Mouse (Mus musculus): ENCODE data around the gene Slf2. TPM values are rescaled to one million over a fixed set of nuclear protein-coding genes. Genes with fewer than 3 reads are reported as not detected.

Gene Slf2
- polyA plus RNA-seq, 1 experiment: 6.6 TPM

- H3K4me2 ChIP-seq (ENCODE audit: low read depth): peak overlapping the region; percentile 75
- no peak overlapping the region for H3K4me3 ChIP-seq
Observed at GRCm38 (mm10) chr19:44899947-44900773, 30.8 kb upstream of the Slf2 start.

GRCm38 (mm10) chr19:44901047-44901446, 29.9 kb upstream of the Slf2 start:
- no peak overlapping the region for H3ac ChIP-seq (ENCODE audit: control insufficient read depth, insufficient read length)
- no peak overlapping the region for H3K4me3 ChIP-seq
- no peaks in the 10 kb centered on the region for H3K27me3 ChIP-seq (ENCODE audit: control insufficient read depth, insufficient read depth, insufficient read length)
- no peaks in the 10 kb centered on the region for H3K79me2 ChIP-seq (ENCODE audit: control insufficient read depth, insufficient read depth)
- H3K36me3 ChIP-seq (ENCODE audit: control insufficient read depth, insufficient read depth): no peaks in the 10 kb centered on the region
- no peak overlapping the region for H3K4me2 ChIP-seq (ENCODE audit: low read depth)
- TF ChIP-seq REST (IDR thresholded peaks at IDR 0.05; ENCODE audit: insufficient read depth, insufficient read length) (no peak), POLR2A (IDR thresholded peaks at IDR 0.05; ENCODE audit: insufficient read length, low read depth) (no peak), POLR2AphosphoS2 (IDR thresholded peaks at IDR 0.05; ENCODE audit: insufficient read length, low read depth) (no peak), TCF3 (IDR thresholded peaks at IDR 0.05; ENCODE audit: insufficient read length, low read depth) (no peak)

More at GRCm38 (mm10) chr19:44899947-44900773, 30.8 kb upstream of the Slf2 start:
- no peak for TF ChIP-seq E2F4 (IDR thresholded peaks at IDR 0.05; ENCODE audit: insufficient read depth)
- no peak for TF ChIP-seq REST (IDR thresholded peaks at IDR 0.05; ENCODE audit: insufficient read depth, insufficient read length)
- Histone ChIP-seq H3ac (ENCODE audit: control insufficient read depth, insufficient read length) (no peak overlapping the region), H3K36me3 (ENCODE audit: control insufficient read depth, insufficient read depth) (no peaks in the 10 kb centered on the region), H3K79me2 (ENCODE audit: control insufficient read depth, insufficient read depth) (no peaks in the 10 kb centered on the region), H3K27me3 (ENCODE audit: control insufficient read depth, insufficient read depth, insufficient read length) (no peaks in the 10 kb centered on the region)

- H3K27me3 ChIP-seq (ENCODE audit: control insufficient read depth, insufficient read depth, insufficient read length): no peaks in the 10 kb centered on the region
- no peaks in the 10 kb centered on the region for H3K36me3 ChIP-seq (ENCODE audit: control insufficient read depth, insufficient read depth)
- no peak overlapping the region for H3K4me3 ChIP-seq
- peak in 1 of 3 experiments; percentile 18 for TF ChIP-seq MYOD1 (IDR thresholded peaks at IDR 0.05; ENCODE audit: control insufficient read depth in 1 of 3, insufficient read length in 2 of 3, low read depth in 2 of 3)
- TF ChIP-seq USF1 (IDR thresholded peaks at IDR 0.05; ENCODE audit: low read depth): no peak
- no peak for TF ChIP-seq REST (IDR thresholded peaks at IDR 0.05; ENCODE audit: insufficient read depth, insufficient read length)
- peak in 1 of 3 experiments; percentile 13 for TF ChIP-seq MYOG (IDR thresholded peaks at IDR 0.05; ENCODE audit: control insufficient read depth in 1 of 3, insufficient read depth in 1 of 3, insufficient read length in 2 of 3, low read depth in 2 of 3)
- TF ChIP-seq TCF3 (IDR thresholded peaks at IDR 0.05; ENCODE audit: insufficient read length, low read depth): no peak
- TF ChIP-seq TCF12 (IDR thresholded peaks at IDR 0.05; ENCODE audit: insufficient read depth, poor library complexity, severe bottlenecking): no peak
- H3ac ChIP-seq (ENCODE audit: control insufficient read depth, insufficient read length): no peak overlapping the region
- no peaks in the 10 kb centered on the region for H3K79me2 ChIP-seq (ENCODE audit: control insufficient read depth, insufficient read depth)
- H3K4me2 ChIP-seq (ENCODE audit: low read depth): no peak overlapping the region
Observed at GRCm38 (mm10) chr19:44902324-44902723, 28.6 kb upstream of the Slf2 start.

GRCm38 (mm10) chr19:44903343-44904000, 27.5 kb upstream of the Slf2 start:
- Histone ChIP-seq H3K79me2 (ENCODE audit: control insufficient read depth, insufficient read depth) (no peaks in the 10 kb centered on the region), H3K4me3 (no peak overlapping the region), H3ac (ENCODE audit: control insufficient read depth, insufficient read length) (no peak overlapping the region), H3K36me3 (ENCODE audit: control insufficient read depth, insufficient read depth) (no peaks in the 10 kb centered on the region), H3K4me2 (ENCODE audit: low read depth) (no peak overlapping the region), H3K27me3 (ENCODE audit: control insufficient read depth, insufficient read depth, insufficient read length) (no peaks in the 10 kb centered on the region)
- TF ChIP-seq MAX (IDR thresholded peaks at IDR 0.05; ENCODE audit: low read depth): no peak
- no peak for TF ChIP-seq POLR2A (IDR thresholded peaks at IDR 0.05; ENCODE audit: insufficient read length, low read depth)
- no peak for TF ChIP-seq TCF12 (IDR thresholded peaks at IDR 0.05; ENCODE audit: insufficient read depth, poor library complexity, severe bottlenecking)
- TF ChIP-seq MYOG (IDR thresholded peaks at IDR 0.05; ENCODE audit: control insufficient read depth in 1 of 3, insufficient read depth in 1 of 3, insufficient read length in 2 of 3, low read depth in 2 of 3): no peak
- TF ChIP-seq MYOD1 (IDR thresholded peaks at IDR 0.05; ENCODE audit: control insufficient read depth in 1 of 3, insufficient read length in 2 of 3, low read depth in 2 of 3): no peak
- no peak for TF ChIP-seq SRF (IDR thresholded peaks at IDR 0.05; ENCODE audit: control insufficient read depth, insufficient read length, low read depth)
- no peak for TF ChIP-seq POLR2AphosphoS2 (IDR thresholded peaks at IDR 0.05; ENCODE audit: insufficient read length, low read depth)
- TF ChIP-seq E2F4 (IDR thresholded peaks at IDR 0.05; ENCODE audit: insufficient read depth): no peak
- no peak for TF ChIP-seq TCF3 (IDR thresholded peaks at IDR 0.05; ENCODE audit: insufficient read length, low read depth)
- no peak for TF ChIP-seq REST (IDR thresholded peaks at IDR 0.05; ENCODE audit: insufficient read depth, insufficient read length)
- TF ChIP-seq CEBPB (IDR thresholded peaks at IDR 0.05; ENCODE audit: insufficient read depth, poor library complexity, severe bottlenecking): no peak
- TF ChIP-seq USF1 (IDR thresholded peaks at IDR 0.05; ENCODE audit: low read depth): no peak

- Histone ChIP-seq H3K27me3 (ENCODE audit: control insufficient read depth, insufficient read depth, insufficient read length) (no peaks in the 10 kb centered on the region), H3K4me3 (no peak overlapping the region), H3K4me2 (ENCODE audit: low read depth) (no peak overlapping the region), H3ac (ENCODE audit: control insufficient read depth, insufficient read length) (no peak overlapping the region), H3K36me3 (ENCODE audit: control insufficient read depth, insufficient read depth) (no peaks in the 10 kb centered on the region), H3K79me2 (ENCODE audit: control insufficient read depth, insufficient read depth) (no peaks in the 10 kb centered on the region)
- TF ChIP-seq MYOD1 (IDR thresholded peaks at IDR 0.05; ENCODE audit: control insufficient read depth in 1 of 3, insufficient read length in 2 of 3, low read depth in 2 of 3) (peak in 2 of 3 experiments; percentile 36 to 87), MYOG (IDR thresholded peaks at IDR 0.05; ENCODE audit: control insufficient read depth in 1 of 3, insufficient read depth in 1 of 3, insufficient read length in 2 of 3, low read depth in 2 of 3) (peak in 1 of 3 experiments; percentile 41), MAX (IDR thresholded peaks at IDR 0.05; ENCODE audit: low read depth) (no peak), CEBPB (IDR thresholded peaks at IDR 0.05; ENCODE audit: insufficient read depth, poor library complexity, severe bottlenecking) (no peak)
Observed at GRCm38 (mm10) chr19:44904141-44904720, 26.7 kb upstream of the Slf2 start.
